Mouse (Mus musculus) liver, postnatal 0 days (tissue): Measurements from ENCODE around the gene Rnf43. TPM values are rescaled to one million over a fixed set of nuclear protein-coding genes. Genes with fewer than 3 reads are reported as not detected.
A peak's percentile ranks its signal among the peaks of the same experiment; 100 is the strongest.

ENCODE experiments used
- ATAC-seq: fragments of 200-750 bp; cut with Nextera tagmentation; 2 replicates; pipeline ENCODE4 v1.8.0; 2017; ENCODE audit warnings: mild to moderate bottlenecking, moderate library complexity
- DNase-seq: peaks from one replicate; pipeline ENCODE4 v3.0.0-alpha.2; 2016
- H3K27ac ChIP-seq: fragments of 300-500 bp; sonication (generic); 2 replicates; pipeline ENCODE4 v1.5.1; 2014; ENCODE audit warnings: antibody characterized with exemption, moderate library complexity, mild to moderate bottlenecking, low read depth
- H3K27me3 ChIP-seq: fragments of 300-500 bp; sonication (generic); 2 replicates; pipeline ENCODE4 v1.6.1; 2014; ENCODE audit warnings: low read length, control low read depth, mixed read lengths; ENCODE audit not compliant: insufficient read depth
- H3K36me3 ChIP-seq: fragments of 300-500 bp; sonication (generic); replicated peaks from 2 replicates; pipeline ENCODE4 v1.6.1; 2014; ENCODE audit warnings: mild to moderate bottlenecking, control low read depth, low read length, moderate library complexity, mixed read lengths; ENCODE audit not compliant: insufficient read depth
- H3K4me1 ChIP-seq: fragments of 300-500 bp; sonication (generic); 2 replicates; pipeline ENCODE4 v1.6.1; 2014; ENCODE audit warnings: antibody characterized with exemption, mild to moderate bottlenecking, control low read depth; ENCODE audit not compliant: insufficient read depth
- H3K4me2 ChIP-seq: fragments of 300-500 bp; sonication (generic); 2 replicates; pipeline ENCODE4 v1.6.1; 2014; ENCODE audit warnings: low read depth, mild to moderate bottlenecking, low read length, moderate library complexity, mixed read lengths
- H3K4me3 ChIP-seq: fragments of 300-500 bp; sonication (generic); 2 replicates; pipeline ENCODE4 v1.5.1; 2014; ENCODE audit warnings: low read depth, low read length
- H3K9ac ChIP-seq: fragments of 300-500 bp; sonication (generic); replicated peaks from 2 replicates; pipeline ENCODE4 v1.6.1; 2014; ENCODE audit warnings: mild to moderate bottlenecking, moderate library complexity
- H3K9me3 ChIP-seq: fragments of 300-500 bp; sonication (generic); 2 replicates; pipeline ENCODE4 v1.6.1; 2016; ENCODE audit warnings: mild to moderate bottlenecking, control low read depth, low read length, mixed read lengths
- CTCF ChIP-seq: sonication (generic); IDR thresholded peaks from 2 replicates; pipeline ENCODE4 v1.5.1; 2016; ENCODE audit warnings: antibody characterized with exemption, low read depth
- EP300 ChIP-seq: IDR thresholded peaks from 2 replicates; pipeline ENCODE4 v1.6.1; 2016; ENCODE audit warnings: antibody characterized with exemption, low read depth, mild to moderate bottlenecking
- WGBS: fragments of 180-500 bp; shearing (Covaris S2); extraction: QIAGEN DNeasy Blood & Tissue Kit; methylation state at CpG from one replicate; pipeline ENCODE4 v1.1.7; 2014; ENCODE audit not compliant: insufficient replicate concordance; 5-methylcytosine and 5-hydroxymethylcytosine counted together
- polyA plus RNA-seq: library from polyadenylated mRNA; unstranded; fragments of >200 nt; fragmentation: Nextera tagmentation; extraction: Ambion mirVana; gene quantifications from 2 replicates; pipeline ENCODE4 v1.2.1, GENCODE M21; 2015

The Rnf43 gene
- polyA plus RNA-seq, result 4.2 and 5.8 TPM in 2 replicates

DNA sequence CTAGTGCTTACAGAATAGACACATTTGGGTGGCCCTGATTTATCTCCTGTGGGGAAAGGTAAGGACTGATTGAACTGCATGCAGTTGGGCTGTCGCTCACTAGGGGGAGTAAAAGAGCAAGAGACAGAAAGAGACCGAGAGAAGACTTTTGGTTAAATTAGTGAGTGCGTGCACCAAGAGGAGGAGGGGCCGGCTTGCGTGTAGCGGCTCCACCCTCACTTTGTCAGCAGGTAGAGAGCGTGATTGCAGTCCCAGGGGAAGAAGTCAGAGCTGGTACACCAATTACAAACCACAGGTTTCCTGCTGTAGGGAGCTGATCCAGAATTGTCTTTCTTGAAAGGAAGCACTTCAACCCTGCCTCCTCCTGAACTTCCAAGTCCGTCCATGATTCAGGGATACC is at the start of gene Rnf43:
Gene Rnf43, plus strand, starts transcription at position 316 of the 400 bp plus-strand sequence.
- TF ChIP-seq CTCF (peak; percentile 94), EP300 (peak; percentile 59; the same call in 1 of the 2 replicates)
- Histone ChIP-seq H3K4me1 (no peaks in the 10 kb centered on the region), H3K9ac (peak within 1 kb of the TSS; percentile 53), H3K27ac (peak within 1 kb of the TSS; percentile 67), H3K9me3 (no peaks in the 10 kb centered on the region), H3K4me3 (peak within 1 kb of the TSS; percentile 48), H3K4me2 (peak within 1 kb of the TSS; percentile 71), H3K27me3 (no peaks in the 10 kb centered on the region), H3K36me3 (no peaks in the 10 kb centered on the region)
- ATAC-seq, result peak; percentile 95
- DNase-seq, result peak; percentile 89
- WGBS, result under 1% methylated on average over 8 of the region's 8 CpGs

DNA sequence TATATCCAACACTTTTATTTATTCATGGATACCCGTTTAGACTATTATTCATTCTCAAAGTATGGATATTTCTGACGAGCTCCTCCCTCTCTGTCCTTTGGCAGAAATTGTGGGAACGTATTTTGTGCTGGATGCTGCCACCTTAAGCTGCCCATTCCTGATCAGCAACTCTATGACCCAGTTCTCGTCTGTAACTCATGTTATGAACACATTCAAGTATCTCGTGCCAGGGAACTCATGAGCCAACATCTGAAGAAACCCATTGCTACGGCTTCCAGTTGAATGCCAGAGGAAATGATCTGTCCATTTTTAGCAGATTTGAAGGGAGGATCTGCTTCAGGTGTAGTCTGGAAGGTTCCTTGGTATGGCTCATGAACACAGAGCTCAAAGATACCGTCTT is 48.5 kb upstream of the Rnf43 start:
- Histone ChIP-seq H3K9me3 (no peaks in the 10 kb centered on the region), H3K4me1 (no peaks in the 10 kb centered on the region), H3K4me2 (no peak overlapping the region), H3K36me3 (peaks cover 77% of the 10 kb centered on the region), H3K27ac (no peak overlapping the region), H3K4me3 (no peak overlapping the region), H3K27me3 (no peaks in the 10 kb centered on the region), H3K9ac (no peak overlapping the region)
- DNase-seq, result no peak
- ATAC-seq, result no peak
- no peak for TF ChIP-seq EP300
- WGBS, result 85% methylated on average over 7 of the region's 7 CpGs

DNA sequence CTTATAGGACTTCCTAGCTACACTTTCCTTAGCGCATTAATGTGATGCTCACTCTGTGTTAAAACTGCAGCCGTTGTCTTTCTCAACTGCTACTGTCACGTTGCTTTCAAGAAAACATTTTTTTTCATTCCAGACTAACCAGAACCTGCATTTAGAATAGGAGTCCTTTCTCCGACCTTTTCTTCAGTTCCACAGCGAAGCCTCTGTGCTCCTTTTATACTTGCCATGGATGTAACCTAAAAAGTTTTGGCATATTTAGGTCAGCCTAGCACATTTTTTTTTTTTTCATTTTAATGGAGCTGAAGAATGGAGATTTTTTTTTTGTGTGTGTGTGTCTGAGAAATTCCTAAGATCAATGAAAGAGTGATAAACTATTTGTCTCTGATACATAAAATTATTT is 47.0 kb upstream of the Rnf43 start:
- peaks cover 71% of the 10 kb centered on the region for H3K36me3 ChIP-seq
- H3K9ac ChIP-seq, result no peak overlapping the region
- ATAC-seq (no peak), DNase-seq (no peak)
- H3K4me3 ChIP-seq, result no peak overlapping the region
- no peaks in the 10 kb centered on the region for H3K9me3 ChIP-seq
- H3K4me1 ChIP-seq, result no peaks in the 10 kb centered on the region
- 85% methylated on average over 5 of the region's 5 CpGs for WGBS
- TF ChIP-seq CTCF, result no peak
- TF ChIP-seq EP300, result no peak
- no peaks in the 10 kb centered on the region for H3K27me3 ChIP-seq
- H3K4me2 ChIP-seq, result no peak overlapping the region
- no peak overlapping the region for H3K27ac ChIP-seq

- no peak for TF ChIP-seq CTCF
- no peak for TF ChIP-seq EP300
- 88% methylated on average over 2 of the region's 2 CpGs for WGBS
- H3K9ac ChIP-seq, result no peak overlapping the region
- no peak overlapping the region for H3K27ac ChIP-seq
- H3K36me3 ChIP-seq, result peaks cover 69% of the 10 kb centered on the region
- no peak overlapping the region for H3K4me3 ChIP-seq
- ATAC-seq, result no peak
- DNase-seq, result no peak
- no peaks in the 10 kb centered on the region for H3K9me3 ChIP-seq
- H3K27me3 ChIP-seq, result no peaks in the 10 kb centered on the region
- no peak overlapping the region for H3K4me2 ChIP-seq
- no peaks in the 10 kb centered on the region for H3K4me1 ChIP-seq
These were observed 46.6 kb upstream of the Rnf43 start for GRCm38 (mm10) chr11:87615952-87616351.

GRCm38 (mm10) chr11:87616790-87617474 is 45.6 kb upstream of the Rnf43 start, which contains the start of gene Hsf5:
Gene Hsf5 (plus strand): TSS chr11:87617164.
- Histone ChIP-seq H3K4me2 (no peak within 1 kb of the TSS), H3K9me3 (no peaks in the 10 kb centered on the region), H3K9ac (no peak within 1 kb of the TSS), H3K4me3 (no peak within 1 kb of the TSS), H3K27me3 (no peaks in the 10 kb centered on the region), H3K4me1 (no peaks in the 10 kb centered on the region), H3K27ac (no peak within 1 kb of the TSS), H3K36me3 (peaks cover 60% of the 10 kb centered on the region)
- DNase-seq, result no peak
- no peak for TF ChIP-seq CTCF
- TF ChIP-seq EP300, result no peak
- ATAC-seq, result no peak
- WGBS, result 91% methylated on average over 66 of the region's 69 CpGs

GRCm38 (mm10) chr11:87617606-87618005 is 44.9 kb upstream of the Rnf43 start:
- DNase-seq, result no peak
- no peak overlapping the region for H3K4me3 ChIP-seq
- no peak for ATAC-seq
- H3K9me3 ChIP-seq, result no peaks in the 10 kb centered on the region
- peaks cover 53% of the 10 kb centered on the region for H3K36me3 ChIP-seq
- TF ChIP-seq EP300, result no peak
- no peak for TF ChIP-seq CTCF
- H3K27ac ChIP-seq, result no peak overlapping the region
- no peak overlapping the region for H3K9ac ChIP-seq
- WGBS, result 94% methylated on average over 28 of the region's 32 CpGs
- H3K4me1 ChIP-seq, result no peaks in the 10 kb centered on the region
- no peaks in the 10 kb centered on the region for H3K27me3 ChIP-seq
- H3K4me2 ChIP-seq, result no peak overlapping the region

DNA sequence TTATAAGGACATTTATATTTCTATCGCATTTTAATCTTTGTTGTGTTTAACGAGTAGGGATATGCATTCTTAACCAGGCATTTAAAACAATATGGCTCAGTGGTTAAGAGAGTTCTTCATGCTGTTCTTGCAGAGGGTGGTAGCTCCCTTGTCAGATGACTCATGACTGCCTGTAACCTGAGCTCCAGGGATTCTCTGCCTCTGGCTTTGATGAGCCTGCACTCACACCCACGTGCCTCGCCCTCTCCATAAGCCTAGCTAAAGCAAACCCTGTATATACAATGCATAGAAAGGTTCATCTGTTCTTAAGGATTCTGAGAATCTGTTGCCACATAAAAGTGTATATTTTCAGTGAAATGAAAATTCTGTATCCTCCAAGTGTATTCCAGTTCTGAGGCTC is 39.4 kb upstream of the Rnf43 start:
- no peak for DNase-seq
- Histone ChIP-seq H3K9me3 (no peaks in the 10 kb centered on the region), H3K9ac (no peak overlapping the region), H3K36me3 (peaks cover 21% of the 10 kb centered on the region), H3K4me3 (no peak overlapping the region), H3K4me2 (no peak overlapping the region), H3K4me1 (no peaks in the 10 kb centered on the region), H3K27me3 (no peaks in the 10 kb centered on the region), H3K27ac (no peak overlapping the region)
- no peak for ATAC-seq
- TF ChIP-seq CTCF (no peak), EP300 (no peak)
- 74% methylated on average over 4 of the region's 4 CpGs for WGBS
